Mouse (Mus musculus) hindbrain, embryonic 10.5 days (tissue): ENCODE measurements around the gene Sept5. TPM values are rescaled to one million over a fixed set of nuclear protein-coding genes. Genes with fewer than 3 reads are reported as not detected.

ENCODE experiments used
- DNase-seq: peaks from one replicate; pipeline ENCODE4 v3.0.0-alpha.2; 2017; ENCODE audit warnings: low spot score
- H3K27ac ChIP-seq: fragments of 300-500 bp; sonication (generic); 2 replicates; pipeline ENCODE4 v1.5.1; 2016; ENCODE audit warnings: mild to moderate bottlenecking, moderate library complexity
- H3K27me3 ChIP-seq: fragments of 300-500 bp; sonication (generic); 2 replicates; pipeline ENCODE4 v1.6.1; 2016; ENCODE audit warnings: mild to moderate bottlenecking; ENCODE audit not compliant: poor library complexity, insufficient read depth, severe bottlenecking
- H3K36me3 ChIP-seq: fragments of 300-500 bp; sonication (generic); 2 replicates; pipeline ENCODE4 v1.6.1; 2016; ENCODE audit warnings: mild to moderate bottlenecking, moderate library complexity
- H3K4me1 ChIP-seq: fragments of 300-500 bp; sonication (generic); replicated peaks from 2 replicates; pipeline ENCODE4 v1.6.1; 2016; ENCODE audit warnings: mild to moderate bottlenecking
- H3K4me3 ChIP-seq: fragments of 300-500 bp; sonication (generic); 2 replicates; pipeline ENCODE4 v1.5.1; 2016; ENCODE audit warnings: mild to moderate bottlenecking, moderate library complexity
- H3K9me3 ChIP-seq: fragments of 300-500 bp; sonication (generic); 2 replicates; pipeline ENCODE4 v1.6.1; 2016; ENCODE audit warnings: mild to moderate bottlenecking, moderate library complexity
- WGBS: fragments of 180-500 bp; shearing (Covaris S2); methylation state at CpG from one replicate; pipeline ENCODE4 v1.1.7; 2016; 5-methylcytosine and 5-hydroxymethylcytosine counted together
- polyA plus RNA-seq: library from polyadenylated mRNA; unstranded; fragments of >200 nt; fragmentation: Nextera tagmentation; extraction: Ambion mirVana; gene quantifications from 2 replicates; pipeline ENCODE4 v1.2.1, GENCODE M21; 2016

Sept5 gene
- polyA plus RNA-seq, 1 experiment from 2014 or later = 71.9 TPM

GRCm38 (mm10) chr16:18596255-18596654, 33.5 kb downstream of the Sept5 start:
- peaks cover 70% of the 10 kb centered on the region for H3K27me3 ChIP-seq

GRCm38 (mm10) chr16:18593930-18594329, 35.8 kb downstream of the Sept5 start:
- Histone ChIP-seq H3K27ac (no peak overlapping the region), H3K9me3 (no peaks in the 10 kb centered on the region), H3K4me3 (no peak overlapping the region), H3K27me3 (peaks cover 85% of the 10 kb centered on the region), H3K36me3 (no peaks in the 10 kb centered on the region), H3K4me1 (peaks cover 36% of the 10 kb centered on the region)
- no peak for DNase-seq
- WGBS = 62% methylated on average over 2 of the region's 2 CpGs

More at GRCm38 (mm10) chr16:18596255-18596654, 33.5 kb downstream of the Sept5 start:
- Histone ChIP-seq H3K36me3 (no peaks in the 10 kb centered on the region), H3K4me3 (no peak overlapping the region), H3K9me3 (no peaks in the 10 kb centered on the region), H3K27ac (no peak overlapping the region), H3K4me1 (peaks cover 16% of the 10 kb centered on the region)
- DNase-seq = no peak
- WGBS = 34% methylated on average over 5 of the region's 5 CpGs

GRCm38 (mm10) chr16:18591047-18592018, 38.4 kb downstream of the Sept5 start:
- Histone ChIP-seq H3K9me3 (no peaks in the 10 kb centered on the region), H3K36me3 (no peaks in the 10 kb centered on the region), H3K27ac (peak overlapping the region; percentile 53), H3K27me3 (peaks cover 99% of the 10 kb centered on the region), H3K4me1 (peaks cover 56% of the 10 kb centered on the region), H3K4me3 (peak overlapping the region; percentile 40)
- DNase-seq = peak; percentile 67
- WGBS = 1% methylated on average over 59 of the region's 59 CpGs

- peak within 1 kb of the TSS; percentile 42 for H3K4me3 ChIP-seq
- WGBS = 2% methylated on average over 48 of the region's 48 CpGs
- no peaks in the 10 kb centered on the region for H3K36me3 ChIP-seq
- peaks cover 99% of the 10 kb centered on the region for H3K27me3 ChIP-seq
- no peaks in the 10 kb centered on the region for H3K9me3 ChIP-seq
- DNase-seq = peak; percentile 51
- H3K4me1 ChIP-seq = peaks cover 64% of the 10 kb centered on the region
- H3K27ac ChIP-seq = peak within 1 kb of the TSS; percentile 53
Observed at GRCm38 (mm10) chr16:18589804-18590790, 39.7 kb downstream of the Sept5 start, which contains the start of gene Tbx1. Tbx1 (minus strand) TSS chr16:18590671.

GRCm38 (mm10) chr16:18589080-18589621, 40.6 kb downstream of the Sept5 start:
- 7% methylated on average over 9 of the region's 9 CpGs for WGBS

GRCm38 (mm10) chr16:18588738-18589055, 41.1 kb downstream of the Sept5 start:
- DNase-seq = peak; percentile 55
- H3K27ac ChIP-seq = peak overlapping the region; percentile 75
- H3K4me3 ChIP-seq = peak overlapping the region; percentile 58
- under 1% methylated on average over 31 of the region's 31 CpGs for WGBS
- H3K36me3 ChIP-seq = no peaks in the 10 kb centered on the region
- H3K9me3 ChIP-seq = no peaks in the 10 kb centered on the region
- peaks cover 99% of the 10 kb centered on the region for H3K27me3 ChIP-seq
- peaks cover 76% of the 10 kb centered on the region for H3K4me1 ChIP-seq

More at GRCm38 (mm10) chr16:18589080-18589621, 40.6 kb downstream of the Sept5 start:
- no peaks in the 10 kb centered on the region for H3K9me3 ChIP-seq
- H3K27ac ChIP-seq = no peak overlapping the region; the same call in 1 of the 2 replicates
- peaks cover 72% of the 10 kb centered on the region for H3K4me1 ChIP-seq
- DNase-seq = peak; percentile 48
- no peaks in the 10 kb centered on the region for H3K36me3 ChIP-seq
- peak overlapping the region; percentile 58 for H3K4me3 ChIP-seq
- peaks cover 99% of the 10 kb centered on the region for H3K27me3 ChIP-seq

GRCm38 (mm10) chr16:18587847-18588737, 41.7 kb downstream of the Sept5 start:
- under 1% methylated on average over 57 of the region's 57 CpGs for WGBS
- H3K4me3 ChIP-seq = peak overlapping the region; percentile 58
- H3K36me3 ChIP-seq = no peaks in the 10 kb centered on the region
- DNase-seq = peak; percentile 66
- H3K4me1 ChIP-seq = peaks cover 79% of the 10 kb centered on the region
- no peaks in the 10 kb centered on the region for H3K9me3 ChIP-seq
- H3K27me3 ChIP-seq = peaks cover 99% of the 10 kb centered on the region
- H3K27ac ChIP-seq = peak overlapping the region; percentile 75

- Histone ChIP-seq H3K27me3 (peaks cover 100% of the 10 kb centered on the region), H3K27ac (peak overlapping the region; percentile 81), H3K9me3 (no peaks in the 10 kb centered on the region), H3K4me1 (peaks cover 89% of the 10 kb centered on the region), H3K4me3 (peak overlapping the region; percentile 58), H3K36me3 (no peaks in the 10 kb centered on the region)
- DNase-seq = no peak
- WGBS = under 1% methylated on average over 51 of the region's 62 CpGs
Observed at GRCm38 (mm10) chr16:18586906-18587546, 42.7 kb downstream of the Sept5 start.

GRCm38 (mm10) chr16:18586076-18586905, 43.5 kb downstream of the Sept5 start:
- peak overlapping the region; percentile 81 for H3K27ac ChIP-seq
- H3K4me3 ChIP-seq = peak overlapping the region; percentile 58
- H3K4me1 ChIP-seq = peaks cover 89% of the 10 kb centered on the region
- H3K9me3 ChIP-seq = no peaks in the 10 kb centered on the region
- under 1% methylated on average over 83 of the region's 83 CpGs for WGBS
- H3K36me3 ChIP-seq = no peaks in the 10 kb centered on the region
- peak; percentile 67 for DNase-seq
- peaks cover 100% of the 10 kb centered on the region for H3K27me3 ChIP-seq

- Histone ChIP-seq H3K27me3 (peaks cover 100% of the 10 kb centered on the region), H3K4me3 (peak overlapping the region; percentile 58), H3K4me1 (peaks cover 89% of the 10 kb centered on the region), H3K36me3 (no peaks in the 10 kb centered on the region), H3K27ac (peak overlapping the region; percentile 81), H3K9me3 (no peaks in the 10 kb centered on the region)
- DNase-seq = peak; percentile 61
- WGBS = 2% methylated on average over 10 of the region's 10 CpGs
Observed at GRCm38 (mm10) chr16:18585676-18586075, 44.1 kb downstream of the Sept5 start.
